Mouse (Mus musculus): ENCODE data around the gene Gca. TPM values are rescaled to one million over a fixed set of nuclear protein-coding genes. Genes with fewer than 3 reads are reported as not detected.

Gene Gca
- polyA plus RNA-seq, 1 experiment: not detected

DNA sequence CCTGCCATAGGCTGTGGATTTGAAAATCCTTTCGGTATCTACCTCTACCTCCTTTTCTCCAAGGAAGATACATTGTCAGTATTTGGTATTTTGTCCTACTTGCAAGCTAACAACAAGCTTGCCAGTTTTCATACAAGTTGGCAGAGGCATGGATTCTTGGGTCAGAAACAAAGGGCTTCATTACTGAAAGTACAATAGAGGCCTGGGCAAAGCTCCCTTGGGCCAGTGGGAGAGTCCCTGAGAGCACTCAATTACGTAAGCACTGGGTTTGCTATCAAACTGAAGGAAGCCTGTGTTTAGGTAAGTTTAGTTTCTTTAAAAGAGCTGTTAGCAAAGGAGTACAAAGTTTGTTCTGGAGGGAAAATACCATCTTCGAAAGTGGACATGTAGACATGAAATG, 1.5 kb upstream of the Gca start:
- Histone ChIP-seq H3K4me1 (ENCODE audit: control insufficient read depth, insufficient read depth, low read length) (peaks cover 5% of the 10 kb centered on the region; the same call in 1 of the 2 replicates), H3K4me3 (ENCODE audit: insufficient read depth, low read depth, low read length) (no peak overlapping the region), H3K27ac (ENCODE audit: insufficient read depth, low read depth, low read length) (no peak overlapping the region)
- TF ChIP-seq CTCF (IDR thresholded peaks at IDR 0.05; ENCODE audit: insufficient read depth, low read depth, low read length) (no peak), POLR2A (IDR thresholded peaks at IDR 0.05; ENCODE audit: insufficient read depth, low read depth, low read length) (no peak)
- WGBS: 76% methylated on average over 3 of the region's 3 CpGs

DNA sequence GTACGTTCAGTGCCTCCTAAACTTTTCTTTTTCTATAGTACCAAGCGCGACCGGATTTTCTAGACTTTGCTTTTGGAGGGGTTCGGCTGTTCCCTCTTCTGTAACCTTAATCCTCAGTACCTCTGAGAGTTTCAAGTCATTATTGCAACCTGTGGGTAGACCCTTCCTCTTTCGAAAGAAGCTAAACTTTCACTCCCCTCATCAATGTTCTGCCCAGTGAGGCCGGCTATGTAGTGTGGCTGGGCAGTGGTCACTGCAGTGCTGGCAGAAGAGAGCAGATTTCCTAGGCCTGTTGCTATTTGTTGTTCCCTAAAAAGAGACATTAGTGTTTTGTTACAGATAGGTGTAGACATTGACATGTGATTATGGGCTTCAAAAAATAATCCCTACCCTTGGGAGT, 754 bp downstream of the Gca start:
- H3K4me1 ChIP-seq (ENCODE audit: control insufficient read depth, insufficient read depth, low read length): peaks cover 5% of the 10 kb centered on the region; the same call in 1 of the 2 replicates
- H3K27ac ChIP-seq (ENCODE audit: insufficient read depth, low read depth, low read length): no peak overlapping the region
- TF ChIP-seq CTCF (IDR thresholded peaks at IDR 0.05; ENCODE audit: insufficient read depth, low read depth, low read length) (no peak), POLR2A (IDR thresholded peaks at IDR 0.05; ENCODE audit: insufficient read depth, low read depth, low read length) (no peak)
- 65% methylated on average over 7 of the region's 7 CpGs for WGBS
- H3K4me3 ChIP-seq (ENCODE audit: insufficient read depth, low read depth, low read length): 0 out of 2 replicates have a peak overlapping the region, but pooled peaks have one; percentile 6

DNA sequence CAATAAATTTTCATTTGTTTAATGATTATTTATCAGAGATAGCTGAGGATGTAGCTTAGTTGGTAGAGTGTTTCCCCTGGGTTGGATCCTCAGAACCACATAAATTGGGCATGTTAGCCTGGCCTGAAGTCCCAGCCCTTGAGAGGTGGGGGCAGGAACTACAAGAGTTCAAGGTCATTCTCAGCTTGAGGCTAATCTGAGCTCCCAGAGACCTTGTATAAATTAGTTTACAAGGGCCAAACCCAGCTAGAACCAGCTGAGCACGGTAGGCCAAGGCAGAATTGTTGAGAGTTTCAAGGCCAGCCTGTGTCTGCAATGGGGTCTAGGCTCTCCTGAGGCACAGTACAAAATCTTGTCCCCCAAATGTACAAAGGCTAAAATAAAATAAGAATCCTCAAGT, 1.5 kb downstream of the Gca start:
- H3K4me1 ChIP-seq (ENCODE audit: control insufficient read depth, insufficient read depth, low read length): peaks cover 5% of the 10 kb centered on the region; the same call in 1 of the 2 replicates
- H3K27ac ChIP-seq (ENCODE audit: insufficient read depth, low read depth, low read length): no peak overlapping the region
- TF ChIP-seq POLR2A (IDR thresholded peaks at IDR 0.05; ENCODE audit: insufficient read depth, low read depth, low read length): no peak
- TF ChIP-seq CTCF (IDR thresholded peaks at IDR 0.05; ENCODE audit: insufficient read depth, low read depth, low read length): no peak
- no peak overlapping the region for H3K4me3 ChIP-seq (ENCODE audit: insufficient read depth, low read depth, low read length)
- 68% methylated on average over 1 of the region's 1 CpGs for WGBS

GRCm38 (mm10) chr2:62669848-62670247, 5.8 kb downstream of the Gca start:
- TF ChIP-seq CTCF (IDR thresholded peaks at IDR 0.05; ENCODE audit: insufficient read depth, low read depth, low read length): no peak
- TF ChIP-seq POLR2A (IDR thresholded peaks at IDR 0.05; ENCODE audit: insufficient read depth, low read depth, low read length): no peak
- H3K4me1 ChIP-seq (ENCODE audit: control insufficient read depth, insufficient read depth, low read length): peaks cover 4% of the 10 kb centered on the region; the same call in 1 of the 2 replicates
- no peak overlapping the region for H3K4me3 ChIP-seq (ENCODE audit: insufficient read depth, low read depth, low read length)
- no peak overlapping the region for H3K27ac ChIP-seq (ENCODE audit: insufficient read depth, low read depth, low read length)
- WGBS: 70% methylated on average over 3 of the region's 3 CpGs

GRCm38 (mm10) chr2:62670301-62670700, 6.2 kb downstream of the Gca start:
- H3K27ac ChIP-seq (ENCODE audit: insufficient read depth, low read depth, low read length): no peak overlapping the region
- 0 out of 2 replicates have a peak, but pooled peaks cover 3% of the 10 kb centered on the region for H3K4me1 ChIP-seq (ENCODE audit: control insufficient read depth, insufficient read depth, low read length)
- TF ChIP-seq POLR2A (IDR thresholded peaks at IDR 0.05; ENCODE audit: insufficient read depth, low read depth, low read length): no peak
- no peak for TF ChIP-seq CTCF (IDR thresholded peaks at IDR 0.05; ENCODE audit: insufficient read depth, low read depth, low read length)
- WGBS: 84% methylated on average over 5 of the region's 5 CpGs
- no peak overlapping the region for H3K4me3 ChIP-seq (ENCODE audit: insufficient read depth, low read depth, low read length)

DNA sequence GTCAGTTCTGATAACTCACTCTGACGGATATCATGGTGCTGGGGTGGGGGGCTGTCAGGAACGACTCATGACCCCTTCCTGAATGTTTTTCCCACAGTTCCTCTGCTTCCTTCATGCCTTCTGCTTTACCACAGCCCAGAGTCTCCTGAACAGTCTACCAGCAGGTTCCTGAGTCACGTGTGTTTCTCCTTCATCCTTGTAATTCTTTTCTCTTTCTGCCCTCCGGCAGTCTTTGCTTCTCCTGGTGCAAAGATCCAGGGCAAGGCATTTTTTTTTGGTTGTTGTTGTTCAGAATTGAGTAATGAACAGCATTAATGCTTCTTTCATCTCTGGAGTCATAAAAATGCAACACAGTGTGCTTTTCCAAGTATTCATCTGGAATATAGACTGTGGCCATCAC, 6.7 kb downstream of the Gca start:
- TF ChIP-seq POLR2A (IDR thresholded peaks at IDR 0.05; ENCODE audit: insufficient read depth, low read depth, low read length) (no peak), CTCF (IDR thresholded peaks at IDR 0.05; ENCODE audit: insufficient read depth, low read depth, low read length) (no peak)
- WGBS: 84% methylated on average over 4 of the region's 4 CpGs
- H3K27ac ChIP-seq (ENCODE audit: insufficient read depth, low read depth, low read length): no peak overlapping the region
- no peaks in the 10 kb centered on the region for H3K4me1 ChIP-seq (ENCODE audit: control insufficient read depth, insufficient read depth, low read length)
- no peak overlapping the region for H3K4me3 ChIP-seq (ENCODE audit: insufficient read depth, low read depth, low read length)

GRCm38 (mm10) chr2:62672788-62673187, 8.7 kb downstream of the Gca start:
- H3K4me3 ChIP-seq (ENCODE audit: insufficient read depth, low read depth, low read length): no peak overlapping the region
- no peak for TF ChIP-seq CTCF (IDR thresholded peaks at IDR 0.05; ENCODE audit: insufficient read depth, low read depth, low read length)
- no peak for TF ChIP-seq POLR2A (IDR thresholded peaks at IDR 0.05; ENCODE audit: insufficient read depth, low read depth, low read length)
- 89% methylated on average over 5 of the region's 5 CpGs for WGBS
- H3K4me1 ChIP-seq (ENCODE audit: control insufficient read depth, insufficient read depth, low read length): no peaks in the 10 kb centered on the region; the same call in 1 of the 2 replicates
- H3K27ac ChIP-seq (ENCODE audit: insufficient read depth, low read depth, low read length): no peak overlapping the region

DNA sequence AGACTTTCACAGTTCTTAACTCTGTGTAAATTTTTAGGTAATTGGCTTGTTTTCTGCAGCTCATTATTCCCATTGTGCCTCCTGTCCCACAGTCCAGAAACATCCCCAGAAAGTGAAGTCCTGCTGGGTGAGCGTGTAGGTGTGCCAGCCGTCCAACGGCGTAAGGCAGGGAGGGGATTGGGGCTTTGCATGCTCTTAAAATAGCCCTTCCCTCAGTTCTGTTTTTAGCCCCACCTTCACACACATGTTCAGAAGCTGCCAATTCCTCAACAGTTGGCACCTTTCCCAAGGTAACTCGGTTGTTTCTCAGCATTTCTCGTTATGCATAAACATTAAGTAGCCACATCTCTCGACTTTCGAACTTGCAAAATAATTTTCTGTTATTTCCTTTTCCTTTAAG, 17.6 kb downstream of the Gca start:
- peaks cover 5% of the 10 kb centered on the region; the same call in 1 of the 2 replicates for H3K4me1 ChIP-seq (ENCODE audit: control insufficient read depth, insufficient read depth, low read length)
- WGBS: 48% methylated on average over 8 of the region's 8 CpGs
- no peak for TF ChIP-seq POLR2A (IDR thresholded peaks at IDR 0.05; ENCODE audit: insufficient read depth, low read depth, low read length)
- no peak for TF ChIP-seq CTCF (IDR thresholded peaks at IDR 0.05; ENCODE audit: insufficient read depth, low read depth, low read length)
- H3K27ac ChIP-seq (ENCODE audit: insufficient read depth, low read depth, low read length): no peak overlapping the region
- H3K4me3 ChIP-seq (ENCODE audit: insufficient read depth, low read depth, low read length): no peak overlapping the region

GRCm38 (mm10) chr2:62684989-62685595, 21.0 kb downstream of the Gca start:
- Histone ChIP-seq H3K27ac (ENCODE audit: insufficient read depth, low read depth, low read length) (no peak overlapping the region), H3K4me3 (ENCODE audit: insufficient read depth, low read depth, low read length) (no peak overlapping the region), H3K4me1 (ENCODE audit: control insufficient read depth, insufficient read depth, low read length) (peaks cover 5% of the 10 kb centered on the region; the same call in 1 of the 2 replicates)
- 67% methylated on average over 3 of the region's 3 CpGs for WGBS
- no peak for TF ChIP-seq POLR2A (IDR thresholded peaks at IDR 0.05; ENCODE audit: insufficient read depth, low read depth, low read length)
- no peak for TF ChIP-seq CTCF (IDR thresholded peaks at IDR 0.05; ENCODE audit: insufficient read depth, low read depth, low read length)
